Mouse (Mus musculus) bone marrow, adult 2 months (tissue): ENCODE measurements around the gene Atp6v1e2.

Experiments
- CTCF ChIP-seq: fragments of 200-500 bp; IDR thresholded peaks from 2 replicates; pipeline ENCODE4 v1.5.1; 2011; ENCODE audit warnings: low read length, control low read depth; ENCODE audit not compliant: control insufficient read depth, insufficient read depth
- POLR2A ChIP-seq: fragments of 200-500 bp; IDR thresholded peaks from 2 replicates; pipeline ENCODE4 v1.6.1; 2011; ENCODE audit warnings: low read depth, mild to moderate bottlenecking, control low read depth, low read length, borderline replicate concordance; ENCODE audit not compliant: control insufficient read depth

DNA sequence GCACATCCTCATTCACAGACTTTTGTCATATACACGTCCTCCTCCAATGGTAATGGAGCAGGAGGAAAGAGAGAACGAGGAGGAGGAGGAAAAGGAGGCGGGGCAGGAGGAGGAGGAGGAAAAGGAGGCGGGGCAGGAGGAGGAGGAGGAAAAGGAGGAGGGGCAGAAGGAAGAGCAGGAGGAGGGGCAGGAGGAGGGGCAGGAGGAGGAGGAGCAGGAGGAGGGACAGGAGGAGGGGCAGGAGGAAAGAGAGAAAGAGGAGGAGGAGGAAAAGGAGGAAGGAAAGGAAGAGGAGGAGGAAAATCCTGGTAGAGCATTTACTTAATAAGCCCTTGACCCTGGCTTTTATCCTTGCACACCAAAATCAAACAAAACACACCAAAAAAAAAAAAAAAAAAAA is 1.6 kb downstream of the Atp6v1e2 start:
- no peak for TF ChIP-seq CTCF
- TF ChIP-seq POLR2A, result no peak
